Mouse (Mus musculus) monocyte, adult 2 months (primary cell): ENCODE results near the gene Chchd3.

Experiments
- DNase-seq, 2 experiments: peaks; one replicate each; pipeline ENCODE4 v3.0.0; 2022; ENCODE audit warnings: low spot score in 2 of 2, low read depth in 1 of 2

The Chchd3 gene

GRCm38 (mm10) chr6:32807771-32808170 is 252.3 kb downstream of the Chchd3 start:
- no peak for DNase-seq

- no peak for DNase-seq
These were observed 256.4 kb downstream of the Chchd3 start for GRCm38 (mm10) chr6:32803646-32804045.

- DNase-seq, result no peak
These were observed 258.3 kb downstream of the Chchd3 start for GRCm38 (mm10) chr6:32801776-32802175.

- DNase-seq, result no peak
These were observed 262.5 kb downstream of the Chchd3 start for GRCm38 (mm10) chr6:32797525-32797924.

- no peak for DNase-seq
These were observed 264.2 kb downstream of the Chchd3 start for GRCm38 (mm10) chr6:32795653-32796500.

- DNase-seq, result no peak
These were observed 266.5 kb downstream of the Chchd3 start for GRCm38 (mm10) chr6:32793575-32793974.

GRCm38 (mm10) chr6:32793163-32793562 is 266.9 kb downstream of the Chchd3 start:
- no peak for DNase-seq

- DNase-seq, result no peak
These were observed 269.6 kb downstream of the Chchd3 start for GRCm38 (mm10) chr6:32790487-32790886.

GRCm38 (mm10) chr6:32787399-32787798 is 272.7 kb downstream of the Chchd3 start:
- no peak for DNase-seq

GRCm38 (mm10) chr6:32786196-32786595 is 273.9 kb downstream of the Chchd3 start:
- no peak for DNase-seq

- DNase-seq, result no peak
These were observed 277.0 kb downstream of the Chchd3 start for GRCm38 (mm10) chr6:32783102-32783501.

GRCm38 (mm10) chr6:32780602-32781001 is 279.5 kb downstream of the Chchd3 start:
- peak in 1 of 2 experiments; percentile 5 for DNase-seq

- DNase-seq, result no peak
These were observed 283.7 kb downstream of the Chchd3 start for GRCm38 (mm10) chr6:32776384-32776783.

GRCm38 (mm10) chr6:32754524-32754923 is 305.5 kb downstream of the Chchd3 start:
- DNase-seq, result no peak

GRCm38 (mm10) chr6:32749821-32750220 is 310.2 kb downstream of the Chchd3 start:
- DNase-seq, result no peak

- no peak for DNase-seq
These were observed 311.3 kb downstream of the Chchd3 start for GRCm38 (mm10) chr6:32748777-32749176.

GRCm38 (mm10) chr6:32747333-32747732 is 312.7 kb downstream of the Chchd3 start:
- DNase-seq, result no peak
